Mouse (Mus musculus) testis, postnatal 14 days (tissue): ENCODE measurements around the gene Asxl1.
A peak's percentile ranks its signal among the peaks of the same experiment; 100 is the strongest.

ENCODE experiments used
- DNase-seq: peaks from one replicate; pipeline ENCODE4 v3.0.0; 2021; ENCODE audit warnings: low spot score

Asxl1 gene

DNA sequence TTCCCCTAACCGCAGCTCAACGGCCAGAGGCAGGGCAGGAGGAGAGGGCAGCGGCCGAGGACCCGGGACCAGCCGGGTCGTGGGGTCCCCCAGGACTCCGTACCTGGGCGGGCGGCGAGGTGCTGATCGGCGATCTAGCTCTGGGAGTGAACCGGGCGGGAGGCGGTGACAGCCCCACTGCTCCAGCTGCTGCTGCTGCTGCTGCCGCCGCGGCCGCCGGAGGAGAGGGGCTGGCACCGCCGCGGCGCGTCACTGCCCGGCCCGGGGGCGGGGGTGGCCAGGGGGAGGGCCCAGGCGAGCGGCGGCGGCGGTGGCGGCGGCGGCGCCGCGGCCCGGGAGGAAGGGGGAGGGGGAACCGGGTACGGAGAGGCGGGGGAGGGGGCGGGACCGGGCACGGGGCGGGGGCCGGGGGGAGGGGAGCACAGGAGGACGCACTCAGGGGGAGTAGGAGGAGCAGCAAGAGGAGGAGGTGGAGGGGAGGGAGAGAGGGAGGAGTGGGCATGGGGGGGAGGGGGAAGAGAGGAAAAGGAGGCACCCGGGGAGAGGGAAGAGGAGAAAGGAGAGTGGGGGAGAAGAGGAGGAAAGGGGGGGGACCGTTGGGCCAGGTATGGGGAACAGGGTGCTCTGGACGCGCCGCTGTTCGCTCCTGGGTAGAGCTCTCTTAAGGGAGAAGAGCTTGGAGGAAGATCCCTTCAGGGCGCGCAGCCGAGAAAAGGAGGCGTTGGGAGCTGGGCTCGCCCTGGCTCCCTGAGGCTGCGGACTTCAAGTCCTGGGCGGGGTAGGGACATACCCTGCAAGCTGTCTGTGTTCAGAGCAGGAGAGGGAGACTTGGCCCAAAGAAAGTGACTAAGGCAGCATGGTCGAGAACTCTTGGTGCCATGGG lies 98.9 kb downstream of the Asxl1 start:
- peak; percentile 56 for DNase-seq

GRCm38 (mm10) chr2:153445137-153446016 lies 99.7 kb downstream of the Asxl1 start:
- no peak for DNase-seq

- DNase-seq: no peak
These were observed 100.4 kb downstream of the Asxl1 start for GRCm38 (mm10) chr2:153446017-153446408.

- no peak for DNase-seq
These were observed 100.8 kb downstream of the Asxl1 start for GRCm38 (mm10) chr2:153446476-153446875.

DNA sequence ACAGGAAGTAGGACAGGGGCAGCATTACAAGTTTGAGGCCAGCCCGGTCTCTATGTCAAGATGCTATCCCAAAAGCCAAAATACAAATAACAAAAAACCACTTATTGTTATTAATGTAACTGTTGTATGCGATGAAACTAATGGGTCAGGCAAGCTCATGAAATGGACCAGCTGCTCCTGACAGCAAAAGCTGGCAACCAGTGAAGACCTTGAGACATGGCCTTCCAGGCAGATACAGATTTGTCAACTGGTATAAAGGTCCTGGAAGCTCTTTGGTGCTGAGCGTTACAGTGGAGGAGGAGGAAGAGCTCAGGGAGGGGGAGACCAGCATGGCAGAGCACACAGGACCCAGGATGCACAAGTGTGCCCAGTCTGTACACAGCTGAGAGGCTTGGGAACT lies 102.1 kb downstream of the Asxl1 start:
- no peak for DNase-seq

- DNase-seq: no peak
These were observed 102.9 kb downstream of the Asxl1 start for GRCm38 (mm10) chr2:153448519-153448918.
